Mouse (Mus musculus) frontal cortex, postnatal 36 days (tissue): ENCODE measurements around the gene Telo2.
"Not testable (repeated sequence)": the region's sequence is repeated elsewhere in the genome, so short reads cannot be mapped to it uniquely, and the experiment has no call there.

ENCODE experiments used
- DNase-seq, 2 experiments: peaks; one replicate each; pipeline ENCODE4 v3.0.0; 2022; ENCODE audit warnings: low spot score in 2 of 2

Telo2 gene

GRCm38 (mm10) chr17:25115664-25116432, at the start of gene Telo2:
TSS of gene Telo2 (minus strand) at chr17:25115967.
- peak; percentile 91 to 93 for DNase-seq

- DNase-seq, result no peak
Observed at GRCm38 (mm10) chr17:25164770-25165169, 49.0 kb upstream of the Telo2 start.

GRCm38 (mm10) chr17:25163387-25163786, 47.6 kb upstream of the Telo2 start:
- no peak for DNase-seq

- no peak for DNase-seq
Observed at GRCm38 (mm10) chr17:25162161-25162560, 46.4 kb upstream of the Telo2 start, which contains the start of gene Ccdc154. TSS of gene Ccdc154 (plus strand) at chr17:25162461.

GRCm38 (mm10) chr17:25139960-25140359, 24.2 kb upstream of the Telo2 start:
- no peak for DNase-seq

- DNase-seq, result no peak
Observed at GRCm38 (mm10) chr17:25138803-25139202, 23.0 kb upstream of the Telo2 start.

- DNase-seq, result no peak
Observed at GRCm38 (mm10) chr17:25135622-25136021, 19.9 kb upstream of the Telo2 start.

- peak; percentile 96 to 98 for DNase-seq
Observed at GRCm38 (mm10) chr17:25133275-25133698, 17.5 kb upstream of the Telo2 start, which contains the start of gene Clcn7. TSS of gene Clcn7 (plus strand) at chr17:25133391.

GRCm38 (mm10) chr17:25130060-25130459, 14.3 kb upstream of the Telo2 start:
- no peak for DNase-seq

GRCm38 (mm10) chr17:25127681-25128080, 11.9 kb upstream of the Telo2 start:
- DNase-seq, result no peak

- no peak for DNase-seq
Observed at GRCm38 (mm10) chr17:25127079-25127478, 11.3 kb upstream of the Telo2 start.

- DNase-seq, result not testable (repeated sequence)
Observed at GRCm38 (mm10) chr17:25125442-25126060, 9.8 kb upstream of the Telo2 start.

- DNase-seq, result no peak
Observed at GRCm38 (mm10) chr17:25123979-25124378, 8.2 kb upstream of the Telo2 start.

GRCm38 (mm10) chr17:25120406-25120805, 4.6 kb upstream of the Telo2 start, which contains the start of gene Ptx4:
TSS of gene Ptx4 (plus strand) at chr17:25120760.
- no peak for DNase-seq

- DNase-seq, result no peak
Observed at GRCm38 (mm10) chr17:25117263-25117662, 1.5 kb upstream of the Telo2 start.

- DNase-seq, result no peak
Observed at GRCm38 (mm10) chr17:25114908-25115645, 690 bp downstream of the Telo2 start.

GRCm38 (mm10) chr17:25112423-25112810, 3.4 kb downstream of the Telo2 start:
- no peak for DNase-seq

GRCm38 (mm10) chr17:25111739-25112422, 3.9 kb downstream of the Telo2 start:
- peak; percentile 21 to 51 for DNase-seq

- DNase-seq, result no peak
Observed at GRCm38 (mm10) chr17:25111220-25111619, 4.5 kb downstream of the Telo2 start.

GRCm38 (mm10) chr17:25110590-25110989, 5.2 kb downstream of the Telo2 start:
- DNase-seq, result no peak

- no peak for DNase-seq
Observed at GRCm38 (mm10) chr17:25109578-25109977, 6.2 kb downstream of the Telo2 start.

- no peak for DNase-seq
Observed at GRCm38 (mm10) chr17:25107786-25108185, 8.0 kb downstream of the Telo2 start.
